Mouse (Mus musculus) hindbrain, embryonic 13.5 days (tissue): ENCODE measurements around the gene Spag4. TPM values are rescaled to one million over a fixed set of nuclear protein-coding genes. Genes with fewer than 3 reads are reported as not detected.
A peak's percentile ranks its signal among the peaks of the same experiment; 100 is the strongest.

Experiments used
- ATAC-seq: fragments of 200-750 bp; cut with Nextera tagmentation; 2 replicates; pipeline ENCODE4 v1.8.0; 2017; ENCODE audit warnings: moderate TSS enrichment; ENCODE audit not compliant: low FRiP score
- H3K27ac ChIP-seq: fragments of 300-500 bp; sonication (generic); 2 replicates; pipeline ENCODE4 v1.5.1; 2015; ENCODE audit warnings: inconsistent platforms, mild to moderate bottlenecking, moderate library complexity
- H3K27me3 ChIP-seq: fragments of 300-500 bp; sonication (generic); 2 replicates; pipeline ENCODE4 v1.6.1; 2015; ENCODE audit warnings: mild to moderate bottlenecking, inconsistent platforms
- H3K36me3 ChIP-seq: fragments of 300-500 bp; sonication (generic); 2 replicates; pipeline ENCODE4 v1.6.1; 2015; ENCODE audit warnings: mild to moderate bottlenecking, inconsistent platforms
- H3K4me1 ChIP-seq: fragments of 300-500 bp; sonication (generic); replicated peaks from 2 replicates; pipeline ENCODE4 v1.6.1; 2015; ENCODE audit warnings: inconsistent platforms
- H3K4me2 ChIP-seq: fragments of 300-500 bp; sonication (generic); 2 replicates; pipeline ENCODE4 v1.6.1; 2015; ENCODE audit warnings: inconsistent platforms, mild to moderate bottlenecking, moderate library complexity
- H3K4me3 ChIP-seq: fragments of 300-500 bp; sonication (generic); 2 replicates; pipeline ENCODE4 v1.5.1; 2015; ENCODE audit warnings: mild to moderate bottlenecking, inconsistent platforms
- H3K9ac ChIP-seq: fragments of 300-500 bp; sonication (generic); 2 replicates; pipeline ENCODE4 v1.6.1; 2015; ENCODE audit warnings: mild to moderate bottlenecking, inconsistent platforms
- H3K9me3 ChIP-seq: fragments of 300-500 bp; sonication (generic); 2 replicates; pipeline ENCODE4 v1.6.1; 2016; ENCODE audit warnings: inconsistent platforms
- WGBS: fragments of 180-500 bp; shearing (Covaris S2); methylation state at CpG from one replicate; pipeline ENCODE4 v1.1.7; 2015; 5-methylcytosine and 5-hydroxymethylcytosine counted together
- polyA plus RNA-seq: library from polyadenylated mRNA; unstranded; fragments of >200 nt; fragmentation: Nextera tagmentation; extraction: Ambion mirVana; gene quantifications from 2 replicates; pipeline ENCODE4 v1.2.1, GENCODE M21; 2015

The Spag4 gene
- 5.1 and 5.8 TPM in 2 replicates for polyA plus RNA-seq

DNA sequence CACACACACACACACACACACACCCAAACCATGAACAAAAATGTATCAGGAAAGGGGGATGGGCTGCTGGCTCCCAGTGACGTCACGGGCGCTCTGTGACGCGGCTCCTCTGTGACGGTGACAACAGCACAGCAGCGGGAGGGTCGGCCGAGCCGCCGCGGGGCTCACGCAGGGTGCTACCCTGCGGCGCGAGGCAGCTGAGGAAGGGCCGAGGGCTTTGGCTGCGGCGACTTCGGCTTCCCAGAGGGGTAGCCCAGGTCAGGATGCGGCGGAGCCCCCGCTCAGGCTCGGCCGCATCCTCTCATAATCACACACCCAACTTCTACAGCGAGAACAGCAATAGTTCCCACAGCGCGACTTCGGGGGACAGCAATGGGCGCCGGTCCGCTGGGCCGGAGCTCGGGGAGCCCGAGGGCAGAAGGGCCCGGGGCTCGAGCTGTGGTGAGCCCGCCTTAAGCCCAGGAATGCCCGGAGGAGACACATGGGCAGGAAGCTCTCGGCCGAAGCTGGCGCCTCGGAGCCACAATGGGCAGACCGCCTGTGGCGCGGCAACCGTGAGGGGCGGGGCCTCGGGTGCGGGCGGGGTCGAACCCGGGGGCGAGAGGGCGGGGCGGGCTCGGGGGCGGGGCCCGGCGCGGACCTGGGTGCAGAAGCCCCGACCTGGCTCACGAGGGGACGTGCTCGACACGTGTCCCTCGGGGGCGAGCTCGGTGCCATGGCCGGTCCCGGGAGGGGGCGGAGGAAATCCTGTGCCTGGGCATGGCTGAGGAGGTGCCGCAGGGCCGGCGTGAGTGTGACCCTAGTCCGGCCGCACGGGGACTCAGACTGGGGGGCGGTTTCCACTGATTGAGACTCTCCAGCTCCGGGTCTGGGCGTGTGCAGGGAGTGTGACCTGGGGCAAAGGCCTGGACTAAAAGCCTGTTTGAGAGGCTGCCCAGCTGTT, at the start of gene Spag4:
Gene Spag4 (plus strand): TSS at position 77 of the 943 bp plus-strand sequence.
- H3K27me3 ChIP-seq = no peaks in the 10 kb centered on the region
- peaks cover 28% of the 10 kb centered on the region for H3K36me3 ChIP-seq
- WGBS = under 1% methylated on average over 81 of the region's 81 CpGs
- H3K4me1 ChIP-seq = peaks cover 13% of the 10 kb centered on the region
- H3K4me3 ChIP-seq = peak within 1 kb of the TSS; percentile 71
- ATAC-seq = peak; percentile 79
- H3K4me2 ChIP-seq = peak within 1 kb of the TSS; percentile 96
- no peaks in the 10 kb centered on the region for H3K9me3 ChIP-seq
- H3K27ac ChIP-seq = peak within 1 kb of the TSS; percentile 87
- peak within 1 kb of the TSS; percentile 84 for H3K9ac ChIP-seq

GRCm38 (mm10) chr2:156018106-156018505, 46.9 kb upstream of the Spag4 start:
- Histone ChIP-seq H3K27me3 (no peaks in the 10 kb centered on the region), H3K27ac (no peak overlapping the region), H3K4me2 (no peak overlapping the region), H3K36me3 (peaks cover 76% of the 10 kb centered on the region), H3K9ac (no peak overlapping the region), H3K9me3 (no peaks in the 10 kb centered on the region), H3K4me1 (no peaks in the 10 kb centered on the region), H3K4me3 (no peak overlapping the region)
- no peak for ATAC-seq
- WGBS = 96% methylated on average over 3 of the region's 3 CpGs

DNA sequence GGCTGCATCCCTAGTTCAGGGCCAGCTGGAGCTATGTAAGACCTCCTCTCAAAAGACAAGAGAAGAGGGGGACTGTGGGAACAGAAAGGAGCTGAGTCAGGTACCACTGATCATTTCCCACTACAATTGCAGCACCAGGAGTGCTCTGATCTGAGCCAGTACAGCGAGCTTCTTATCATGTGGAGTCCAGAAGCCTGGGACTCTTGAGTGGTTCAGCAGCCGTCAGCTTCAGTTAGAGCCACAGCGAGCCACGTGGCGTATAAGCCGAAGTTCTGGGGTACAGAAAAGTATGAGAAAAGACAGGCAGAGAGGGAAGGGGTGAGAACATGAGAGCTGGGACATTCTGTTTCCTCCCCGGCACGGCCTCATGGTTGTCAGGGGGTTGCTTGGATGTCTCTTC, 43.8 kb upstream of the Spag4 start:
- WGBS = 92% methylated on average over 8 of the region's 8 CpGs
- Histone ChIP-seq H3K9me3 (no peaks in the 10 kb centered on the region), H3K9ac (no peak overlapping the region), H3K4me3 (no peak overlapping the region), H3K27ac (no peak overlapping the region), H3K4me1 (no peaks in the 10 kb centered on the region), H3K27me3 (no peaks in the 10 kb centered on the region), H3K36me3 (peaks cover 45% of the 10 kb centered on the region), H3K4me2 (no peak overlapping the region)
- ATAC-seq = no peak

GRCm38 (mm10) chr2:156021765-156022164, 43.2 kb upstream of the Spag4 start:
- peaks cover 39% of the 10 kb centered on the region for H3K36me3 ChIP-seq
- no peak overlapping the region for H3K9ac ChIP-seq
- no peak overlapping the region for H3K27ac ChIP-seq
- 94% methylated on average over 2 of the region's 2 CpGs for WGBS
- no peak overlapping the region for H3K4me3 ChIP-seq
- no peak overlapping the region for H3K4me2 ChIP-seq
- no peaks in the 10 kb centered on the region for H3K4me1 ChIP-seq
- H3K9me3 ChIP-seq = no peaks in the 10 kb centered on the region
- H3K27me3 ChIP-seq = no peaks in the 10 kb centered on the region
- no peak for ATAC-seq

DNA sequence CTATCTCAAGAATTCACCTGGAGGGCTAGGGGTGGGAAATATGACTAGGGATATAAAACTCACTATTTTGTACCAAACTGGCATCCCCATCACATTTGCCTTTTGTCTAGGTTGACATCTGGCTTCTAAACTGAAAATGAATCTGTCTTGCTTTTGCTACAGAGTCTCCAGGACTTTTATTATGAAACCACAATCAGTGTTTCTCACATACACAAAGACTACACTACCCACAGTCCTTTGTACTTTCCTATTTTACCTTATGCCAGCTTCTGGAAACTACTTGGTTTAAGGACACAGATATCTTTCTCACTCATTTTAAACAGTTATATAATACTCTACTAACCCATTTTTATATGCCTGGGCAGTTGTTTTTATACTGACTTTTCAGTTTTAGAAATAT, 39.5 kb upstream of the Spag4 start:
- H3K27me3 ChIP-seq = no peaks in the 10 kb centered on the region
- H3K9ac ChIP-seq = no peak overlapping the region
- H3K27ac ChIP-seq = no peak overlapping the region
- H3K36me3 ChIP-seq = 0 out of 2 replicates have a peak, but pooled peaks cover 2% of the 10 kb centered on the region
- no peak for ATAC-seq
- no peaks in the 10 kb centered on the region for H3K9me3 ChIP-seq
- no peaks in the 10 kb centered on the region for H3K4me1 ChIP-seq
- H3K4me3 ChIP-seq = no peak overlapping the region
- no peak overlapping the region for H3K4me2 ChIP-seq

DNA sequence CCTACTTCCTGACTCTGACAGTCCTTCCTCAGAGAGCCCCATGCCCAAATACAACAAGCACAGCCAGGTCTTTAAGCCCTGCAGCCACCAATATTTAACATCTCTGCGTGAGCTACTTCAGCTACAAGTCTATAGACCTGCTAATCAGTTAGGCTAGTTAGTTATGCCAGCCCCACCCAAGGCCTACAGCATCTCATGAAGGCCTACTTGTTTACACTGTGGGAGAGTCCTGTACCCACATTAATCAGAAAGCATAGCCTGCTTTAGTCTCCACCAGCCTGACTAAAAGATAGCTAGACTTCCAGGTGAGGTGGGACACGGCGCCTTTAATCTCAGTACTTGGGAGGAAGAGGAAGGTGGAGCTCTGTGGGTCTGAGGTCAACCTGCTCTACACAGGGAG, 25.6 kb upstream of the Spag4 start:
- H3K27ac ChIP-seq = no peak overlapping the region
- H3K27me3 ChIP-seq = no peaks in the 10 kb centered on the region
- H3K9me3 ChIP-seq = no peaks in the 10 kb centered on the region
- 92% methylated on average over 3 of the region's 3 CpGs for WGBS
- no peak for ATAC-seq
- no peaks in the 10 kb centered on the region for H3K4me1 ChIP-seq
- no peak overlapping the region for H3K4me2 ChIP-seq
- no peak overlapping the region for H3K9ac ChIP-seq
- no peaks in the 10 kb centered on the region for H3K36me3 ChIP-seq
- H3K4me3 ChIP-seq = no peak overlapping the region

- Histone ChIP-seq H3K27ac (no peak overlapping the region), H3K4me3 (no peak overlapping the region), H3K36me3 (no peaks in the 10 kb centered on the region), H3K9ac (no peak overlapping the region), H3K27me3 (peaks cover 12% of the 10 kb centered on the region), H3K4me1 (no peaks in the 10 kb centered on the region), H3K4me2 (no peak overlapping the region), H3K9me3 (no peaks in the 10 kb centered on the region)
- ATAC-seq = no peak
- WGBS = 85% methylated on average over 8 of the region's 8 CpGs
Measured at GRCm38 (mm10) chr2:156042903-156043302, 22.1 kb upstream of the Spag4 start.

GRCm38 (mm10) chr2:156047929-156048328, 17.0 kb upstream of the Spag4 start:
- Histone ChIP-seq H3K27me3 (peaks cover 24% of the 10 kb centered on the region), H3K27ac (no peak overlapping the region), H3K36me3 (no peaks in the 10 kb centered on the region), H3K4me1 (no peaks in the 10 kb centered on the region), H3K9me3 (no peaks in the 10 kb centered on the region), H3K9ac (no peak overlapping the region), H3K4me3 (no peak overlapping the region), H3K4me2 (0 out of 2 replicates have a peak overlapping the region, but pooled peaks have one; percentile 13)
- ATAC-seq = no peak
- WGBS = 8% methylated on average over 19 of the region's 19 CpGs

DNA sequence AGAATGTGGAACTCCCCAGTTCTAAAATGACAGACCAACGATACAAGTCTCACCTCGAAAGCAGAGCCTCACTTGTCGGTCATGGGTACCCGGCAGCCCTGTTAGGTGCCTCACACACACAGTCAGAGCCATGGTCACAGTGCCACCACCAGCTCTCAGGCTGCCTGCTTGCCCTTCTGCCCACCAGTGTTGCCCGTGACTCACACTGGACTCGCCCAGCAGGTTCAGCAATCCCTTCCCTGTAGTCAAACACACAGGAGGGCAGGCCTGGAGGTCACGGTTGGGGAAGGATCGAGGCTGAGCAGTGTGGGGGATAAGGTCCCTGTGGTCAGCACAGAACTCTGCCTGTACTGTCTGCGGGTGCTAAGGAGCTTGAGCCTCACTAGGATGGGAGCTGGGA, 12.2 kb upstream of the Spag4 start, which contains the start of gene Fer1l4:
Gene Fer1l4 (minus strand): TSS at position 132 of the 400 bp plus-strand sequence.
- Histone ChIP-seq H3K9ac (no peak within 1 kb of the TSS), H3K27me3 (peaks cover 13% of the 10 kb centered on the region; the same call in 1 of the 2 replicates), H3K4me3 (no peak within 1 kb of the TSS), H3K4me1 (no peaks in the 10 kb centered on the region), H3K9me3 (no peaks in the 10 kb centered on the region), H3K27ac (no peak within 1 kb of the TSS), H3K4me2 (no peak within 1 kb of the TSS), H3K36me3 (no peaks in the 10 kb centered on the region)
- WGBS = 83% methylated on average over 9 of the region's 9 CpGs
- ATAC-seq = no peak

- Histone ChIP-seq H3K4me2 (peak overlapping the region; percentile 96), H3K9me3 (no peaks in the 10 kb centered on the region), H3K4me3 (peak overlapping the region; percentile 71), H3K27me3 (no peaks in the 10 kb centered on the region), H3K9ac (peak overlapping the region; percentile 84), H3K4me1 (peaks cover 13% of the 10 kb centered on the region), H3K36me3 (peaks cover 36% of the 10 kb centered on the region), H3K27ac (no peak overlapping the region)
- ATAC-seq = peak; percentile 4; the same call in 1 of the 2 replicates
- 31% methylated on average over 10 of the region's 10 CpGs for WGBS
Measured at GRCm38 (mm10) chr2:156066126-156066525, 1.2 kb downstream of the Spag4 start.

GRCm38 (mm10) chr2:156067916-156068315, 2.9 kb downstream of the Spag4 start:
- H3K4me1 ChIP-seq = peaks cover 13% of the 10 kb centered on the region
- no peak overlapping the region for H3K4me3 ChIP-seq
- peaks cover 53% of the 10 kb centered on the region for H3K36me3 ChIP-seq
- 92% methylated on average over 10 of the region's 10 CpGs for WGBS
- no peak overlapping the region for H3K27ac ChIP-seq
- H3K4me2 ChIP-seq = no peak overlapping the region
- ATAC-seq = no peak
- no peaks in the 10 kb centered on the region for H3K9me3 ChIP-seq
- H3K9ac ChIP-seq = no peak overlapping the region
- H3K27me3 ChIP-seq = no peaks in the 10 kb centered on the region

- H3K36me3 ChIP-seq = peaks cover 86% of the 10 kb centered on the region
- peaks cover 5% of the 10 kb centered on the region for H3K4me1 ChIP-seq
- ATAC-seq = no peak
- H3K4me2 ChIP-seq = no peak overlapping the region
- no peak overlapping the region for H3K27ac ChIP-seq
- WGBS = 95% methylated on average over 10 of the region's 10 CpGs
- no peak overlapping the region for H3K4me3 ChIP-seq
- no peaks in the 10 kb centered on the region for H3K27me3 ChIP-seq
- no peak overlapping the region for H3K9ac ChIP-seq
- H3K9me3 ChIP-seq = no peaks in the 10 kb centered on the region
Measured at GRCm38 (mm10) chr2:156071236-156071635, 6.3 kb downstream of the Spag4 start.

- H3K9ac ChIP-seq = no peak overlapping the region
- no peaks in the 10 kb centered on the region for H3K27me3 ChIP-seq
- H3K4me3 ChIP-seq = no peak overlapping the region
- H3K4me1 ChIP-seq = no peaks in the 10 kb centered on the region
- 96% methylated on average over 15 of the region's 15 CpGs for WGBS
- no peaks in the 10 kb centered on the region for H3K9me3 ChIP-seq
- no peak overlapping the region for H3K27ac ChIP-seq
- no peak overlapping the region for H3K4me2 ChIP-seq
- H3K36me3 ChIP-seq = peaks cover 98% of the 10 kb centered on the region
- ATAC-seq = no peak
Measured at GRCm38 (mm10) chr2:156073725-156074124, 8.8 kb downstream of the Spag4 start.
